Mouse (Mus musculus): ENCODE measurements at regions not wholly inside any gene's neighbourhood (a gene's known extent, or its start where the extent isn't known, plus 50 kb on each side); places are given as distances from the start of the nearest gene placed in this dataset.

GRCm38 (mm10) chr10:119016104-119016503 is 146.1 kb upstream of the Dyrk2 start:
- DNase-seq (ENCODE audit: low spot score), result no peak

GRCm38 (mm10) chr10:119015311-119016055 is 145.5 kb upstream of the Dyrk2 start:
- DNase-seq (ENCODE audit: low spot score), result no peak

GRCm38 (mm10) chr10:119014731-119015130 is 144.7 kb upstream of the Dyrk2 start:
- DNase-seq (ENCODE audit: low spot score), result no peak

GRCm38 (mm10) chr10:119013758-119014157 is 143.7 kb upstream of the Dyrk2 start:
- no peak for DNase-seq (ENCODE audit: low spot score)

- no peak for DNase-seq (ENCODE audit: low spot score)
Observed at GRCm38 (mm10) chr10:119011511-119011910, 141.5 kb upstream of the Dyrk2 start.

- peak; percentile 21 for DNase-seq (ENCODE audit: low spot score)
Observed at GRCm38 (mm10) chr10:119010884-119011283, 140.9 kb upstream of the Dyrk2 start.

GRCm38 (mm10) chr10:119006866-119007575 is 137.0 kb upstream of the Dyrk2 start:
- no peak for DNase-seq (ENCODE audit: low spot score)

GRCm38 (mm10) chr10:119005491-119005890 is 135.5 kb upstream of the Dyrk2 start:
- no peak for DNase-seq (ENCODE audit: low spot score)

- DNase-seq (ENCODE audit: low spot score), result no peak
Observed at GRCm38 (mm10) chr10:119004426-119004825, 134.4 kb upstream of the Dyrk2 start.

GRCm38 (mm10) chr10:119003839-119004238 is 133.8 kb upstream of the Dyrk2 start:
- DNase-seq (ENCODE audit: low spot score), result no peak

GRCm38 (mm10) chr10:119003042-119003441 is 133.0 kb upstream of the Dyrk2 start:
- DNase-seq (ENCODE audit: low spot score), result no peak

- no peak for DNase-seq (ENCODE audit: low spot score)
Observed at GRCm38 (mm10) chr10:119001895-119002294, 131.9 kb upstream of the Dyrk2 start.

- no peak for DNase-seq (ENCODE audit: low spot score)
Observed at GRCm38 (mm10) chr10:119001000-119001780, 131.2 kb upstream of the Dyrk2 start.

GRCm38 (mm10) chr10:118998966-118999365 is 129.0 kb upstream of the Dyrk2 start:
- DNase-seq (ENCODE audit: low spot score), result no peak

- DNase-seq (ENCODE audit: low spot score), result no peak
Observed at GRCm38 (mm10) chr10:118997034-118997433, 127.0 kb upstream of the Dyrk2 start.

GRCm38 (mm10) chr10:118993819-118994574 is 124.0 kb upstream of the Dyrk2 start:
- DNase-seq (ENCODE audit: low spot score), result no peak

- DNase-seq (ENCODE audit: low spot score), result peak; percentile 24
Observed at GRCm38 (mm10) chr10:118991213-118991612, 121.2 kb upstream of the Dyrk2 start.

- no peak for DNase-seq (ENCODE audit: low spot score)
Observed at GRCm38 (mm10) chr10:118990500-118990899, 120.5 kb upstream of the Dyrk2 start.

- DNase-seq (ENCODE audit: low spot score), result no peak
Observed at GRCm38 (mm10) chr10:118989812-118990211, 119.8 kb upstream of the Dyrk2 start.

GRCm38 (mm10) chr10:118988249-118988648 is 118.2 kb upstream of the Dyrk2 start:
- no peak for DNase-seq (ENCODE audit: low spot score)

- no peak for DNase-seq (ENCODE audit: low spot score)
Observed at GRCm38 (mm10) chr10:118984580-118984979, 114.6 kb upstream of the Dyrk2 start.

- no peak for DNase-seq (ENCODE audit: low spot score)
Observed at GRCm38 (mm10) chr10:118981446-118981845, 111.4 kb upstream of the Dyrk2 start.

Data from ovary, adult 18-20 months (tissue).